Mouse (Mus musculus) hindbrain, embryonic 14.5 days (tissue): ENCODE measurements around the gene Gm17482. TPM values are rescaled to one million over a fixed set of nuclear protein-coding genes. Genes with fewer than 3 reads are reported as not detected.

Source experiments
- ATAC-seq: fragments of 200-750 bp; cut with Nextera tagmentation; 2 replicates; pipeline ENCODE4 v1.8.0; 2017; ENCODE audit warnings: moderate number of reproducible peaks, mild to moderate bottlenecking, moderate TSS enrichment, moderate library complexity; ENCODE audit not compliant: low FRiP score
- DNase-seq: peaks from one replicate; pipeline ENCODE4 v3.0.0-alpha.2; 2015; ENCODE audit warnings: low spot score
- H3K27ac ChIP-seq: fragments of 300-500 bp; sonication (generic); 2 replicates; pipeline ENCODE4 v1.5.1; 2014; ENCODE audit warnings: mild to moderate bottlenecking, moderate library complexity
- H3K27me3 ChIP-seq: fragments of 300-500 bp; sonication (generic); 2 replicates; pipeline ENCODE4 v1.6.1; 2014; ENCODE audit warnings: mild to moderate bottlenecking, low read length, mixed read lengths; ENCODE audit not compliant: control insufficient read depth, insufficient read depth
- H3K36me3 ChIP-seq: fragments of 300-500 bp; sonication (generic); replicated peaks from 2 replicates; pipeline ENCODE4 v1.6.1; 2014; ENCODE audit not compliant: control insufficient read depth, insufficient read depth
- H3K4me1 ChIP-seq: fragments of 300-500 bp; sonication (generic); replicated peaks from 2 replicates; pipeline ENCODE4 v1.6.1; 2014; ENCODE audit warnings: antibody characterized with exemption, low read length, mixed read lengths; ENCODE audit not compliant: control insufficient read depth, insufficient read depth
- H3K4me2 ChIP-seq: fragments of 300-500 bp; sonication (generic); replicated peaks from 2 replicates; pipeline ENCODE4 v1.6.1; 2014; ENCODE audit warnings: mild to moderate bottlenecking, moderate library complexity
- H3K4me3 ChIP-seq: fragments of 300-500 bp; sonication (generic); replicated peaks from 2 replicates; pipeline ENCODE4 v1.5.1; 2014; ENCODE audit warnings: mild to moderate bottlenecking, low read length
- H3K9ac ChIP-seq: fragments of 300-500 bp; sonication (generic); 2 replicates; pipeline ENCODE4 v1.6.1; 2014
- H3K9me3 ChIP-seq: fragments of 300-500 bp; sonication (generic); 2 replicates; pipeline ENCODE4 v1.6.1; 2016; ENCODE audit warnings: low read length; ENCODE audit not compliant: control insufficient read depth
- WGBS: fragments of 180-500 bp; shearing (Covaris S2); extraction: QIAGEN DNeasy Blood & Tissue Kit; methylation state at CpG from one replicate; pipeline ENCODE4 v1.1.7; 2014; 5-methylcytosine and 5-hydroxymethylcytosine counted together
- polyA plus RNA-seq: library from polyadenylated mRNA; unstranded; fragments of >200 nt; fragmentation: Nextera tagmentation; extraction: Ambion mirVana; gene quantifications from 2 replicates; pipeline ENCODE4 v1.2.1, GENCODE M21; 2014

The Gm17482 gene
- polyA plus RNA-seq, 1 experiment from 2014 or later, result not detected

GRCm38 (mm10) chr6:115293877-115294276 lies 66.7 kb downstream of the Gm17482 start:
- Histone ChIP-seq H3K4me3 (no peak overlapping the region), H3K27me3 (no peaks in the 10 kb centered on the region), H3K4me1 (no peaks in the 10 kb centered on the region), H3K4me2 (no peak overlapping the region), H3K9me3 (no peaks in the 10 kb centered on the region), H3K9ac (no peak overlapping the region), H3K36me3 (no peaks in the 10 kb centered on the region), H3K27ac (no peak overlapping the region)
- DNase-seq, result no peak
- no peak for ATAC-seq
- WGBS, result 75% methylated on average over 2 of the region's 2 CpGs

GRCm38 (mm10) chr6:115307134-115307533 lies 80.0 kb downstream of the Gm17482 start:
- WGBS, result 82% methylated on average over 2 of the region's 2 CpGs
- Histone ChIP-seq H3K27me3 (no peaks in the 10 kb centered on the region), H3K4me1 (no peaks in the 10 kb centered on the region), H3K9ac (no peak overlapping the region), H3K27ac (no peak overlapping the region), H3K4me3 (no peak overlapping the region), H3K36me3 (no peaks in the 10 kb centered on the region), H3K4me2 (no peak overlapping the region), H3K9me3 (0 out of 2 replicates have a peak, but pooled peaks cover 4% of the 10 kb centered on the region)
- no peak for ATAC-seq
- no peak for DNase-seq

Other genes starting within 250 kb of the Gm17482 start
- 51.8 and 53.8 TPM in 2 replicates for gene Tamm41, start 189.5 kb upstream of the Gm17482 start, polyA plus RNA-seq
- gene Syn2, start 92.4 kb upstream of the Gm17482 start, polyA plus RNA-seq, result 65.1 and 90.7 TPM in 2 replicates
- gene Timp4, start 24.9 kb downstream of the Gm17482 start, polyA plus RNA-seq, result 19.6 and 24.9 TPM in 2 replicates
- gene Pparg, start 133.6 kb downstream of the Gm17482 start, polyA plus RNA-seq, result 0.51 and 0.72 TPM in 2 replicates